Mouse (Mus musculus) embryonic facial prominence, embryonic 15.5 days (tissue): ENCODE results near the gene Glmn. TPM values are rescaled to one million over a fixed set of nuclear protein-coding genes. Genes with fewer than 3 reads are reported as not detected.

Experiments used
- ATAC-seq: fragments of 200-750 bp; cut with Nextera tagmentation; 2 replicates; pipeline ENCODE4 v1.8.0; 2017; ENCODE audit warnings: low read depth, moderate TSS enrichment; ENCODE audit not compliant: insufficient number of reproducible peaks, low FRiP score, low TSS enrichment
- H3K27ac ChIP-seq: fragments of 300-500 bp; sonication (generic); replicated peaks from 2 replicates; pipeline ENCODE4 v1.5.1; 2015; ENCODE audit warnings: mild to moderate bottlenecking, inconsistent platforms
- H3K27me3 ChIP-seq: fragments of 300-500 bp; sonication (generic); 2 replicates; pipeline ENCODE4 v1.6.1; 2015; ENCODE audit warnings: inconsistent platforms
- H3K36me3 ChIP-seq: fragments of 300-500 bp; sonication (generic); 2 replicates; pipeline ENCODE4 v1.6.1; 2015; ENCODE audit warnings: mild to moderate bottlenecking, inconsistent platforms
- H3K4me1 ChIP-seq: fragments of 300-500 bp; sonication (generic); 2 replicates; pipeline ENCODE4 v1.6.1; 2015; ENCODE audit warnings: inconsistent platforms
- H3K4me2 ChIP-seq: fragments of 300-500 bp; sonication (generic); replicated peaks from 2 replicates; pipeline ENCODE4 v1.6.1; 2015; ENCODE audit warnings: mild to moderate bottlenecking, inconsistent platforms
- H3K4me3 ChIP-seq: fragments of 300-500 bp; sonication (generic); replicated peaks from 2 replicates; pipeline ENCODE4 v1.5.1; 2015; ENCODE audit warnings: mild to moderate bottlenecking, inconsistent platforms
- H3K9ac ChIP-seq: fragments of 300-500 bp; sonication (generic); 2 replicates; pipeline ENCODE4 v1.6.1; 2015; ENCODE audit warnings: inconsistent platforms
- H3K9me3 ChIP-seq: fragments of 300-500 bp; sonication (generic); replicated peaks from 2 replicates; pipeline ENCODE4 v1.6.1; 2016; ENCODE audit warnings: inconsistent platforms
- WGBS: fragments of 180-500 bp; shearing (Covaris S2); methylation state at CpG from one replicate; pipeline ENCODE4 v1.1.7; 2015; 5-methylcytosine and 5-hydroxymethylcytosine counted together
- polyA plus RNA-seq: library from polyadenylated mRNA; unstranded; fragments of >200 nt; fragmentation: Nextera tagmentation; extraction: Ambion mirVana; gene quantifications from 2 replicates; pipeline ENCODE4 v1.2.1, GENCODE M21; 2015

The Glmn gene
- polyA plus RNA-seq, 1 experiment from 2014 or later = 27.2 TPM

- Histone ChIP-seq H3K4me2 (no peak overlapping the region), H3K9ac (no peak overlapping the region), H3K27me3 (no peaks in the 10 kb centered on the region), H3K4me1 (no peaks in the 10 kb centered on the region), H3K27ac (no peak overlapping the region), H3K4me3 (no peak overlapping the region), H3K36me3 (no peaks in the 10 kb centered on the region), H3K9me3 (no peaks in the 10 kb centered on the region)
- no peak for ATAC-seq
- 95% methylated on average over 1 of the region's 1 CpGs for WGBS
These were observed 81.6 kb downstream of the Glmn start for GRCm38 (mm10) chr5:107516087-107516486.

- WGBS = 93% methylated on average over 3 of the region's 3 CpGs
- Histone ChIP-seq H3K4me1 (no peaks in the 10 kb centered on the region), H3K27ac (no peak overlapping the region), H3K4me2 (no peak overlapping the region), H3K27me3 (no peaks in the 10 kb centered on the region), H3K36me3 (no peaks in the 10 kb centered on the region), H3K9ac (no peak overlapping the region), H3K4me3 (no peak overlapping the region), H3K9me3 (no peaks in the 10 kb centered on the region)
- no peak for ATAC-seq
These were observed 82.2 kb downstream of the Glmn start for GRCm38 (mm10) chr5:107515453-107515852.

- WGBS = 39% methylated on average over 7 of the region's 7 CpGs
- no peaks in the 10 kb centered on the region for H3K27me3 ChIP-seq
- H3K4me3 ChIP-seq = no peak overlapping the region
- H3K4me1 ChIP-seq = no peaks in the 10 kb centered on the region
- H3K9me3 ChIP-seq = no peaks in the 10 kb centered on the region
- no peak overlapping the region for H3K27ac ChIP-seq
- no peak; the same call in 1 of the 2 replicates for ATAC-seq
- H3K36me3 ChIP-seq = no peaks in the 10 kb centered on the region
- no peak overlapping the region for H3K9ac ChIP-seq
- no peak overlapping the region for H3K4me2 ChIP-seq
These were observed 84.1 kb downstream of the Glmn start for GRCm38 (mm10) chr5:107513583-107513982.

- WGBS = 58% methylated on average over 2 of the region's 2 CpGs
- H3K9me3 ChIP-seq = no peaks in the 10 kb centered on the region
- ATAC-seq = no peak
- no peak overlapping the region for H3K27ac ChIP-seq
- H3K4me3 ChIP-seq = no peak overlapping the region
- 0 out of 2 replicates have a peak, but pooled peaks cover 7% of the 10 kb centered on the region for H3K36me3 ChIP-seq
- no peaks in the 10 kb centered on the region for H3K27me3 ChIP-seq
- no peaks in the 10 kb centered on the region for H3K4me1 ChIP-seq
- no peak overlapping the region for H3K4me2 ChIP-seq
- H3K9ac ChIP-seq = no peak overlapping the region
These were observed 86.4 kb downstream of the Glmn start for GRCm38 (mm10) chr5:107511326-107511725.

GRCm38 (mm10) chr5:107510503-107510902, 87.2 kb downstream of the Glmn start:
- H3K4me1 ChIP-seq = no peaks in the 10 kb centered on the region
- ATAC-seq = no peak
- H3K4me3 ChIP-seq = no peak overlapping the region
- H3K27me3 ChIP-seq = no peaks in the 10 kb centered on the region
- H3K9me3 ChIP-seq = no peaks in the 10 kb centered on the region
- H3K9ac ChIP-seq = no peak overlapping the region
- no peak overlapping the region for H3K4me2 ChIP-seq
- H3K36me3 ChIP-seq = 0 out of 2 replicates have a peak, but pooled peaks cover 7% of the 10 kb centered on the region
- H3K27ac ChIP-seq = no peak overlapping the region
- WGBS = 84% methylated on average over 10 of the region's 10 CpGs

- no peak for ATAC-seq
- Histone ChIP-seq H3K36me3 (0 out of 2 replicates have a peak, but pooled peaks cover 7% of the 10 kb centered on the region), H3K4me2 (no peak within 1 kb of the TSS), H3K9me3 (no peaks in the 10 kb centered on the region), H3K4me3 (no peak within 1 kb of the TSS), H3K4me1 (no peaks in the 10 kb centered on the region), H3K27me3 (no peaks in the 10 kb centered on the region), H3K27ac (no peak within 1 kb of the TSS), H3K9ac (no peak within 1 kb of the TSS)
- 76% methylated on average over 4 of the region's 4 CpGs for whole genome bisulfite sequencing
These were observed 90.4 kb downstream of the Glmn start, which contains the start of gene Gm42669 for GRCm38 (mm10) chr5:107507321-107507720. Gene Gm42669 (plus strand): TSS chr5:107507621.

GRCm38 (mm10) chr5:107500741-107501140, 96.9 kb downstream of the Glmn start:
- no peak overlapping the region for H3K9ac ChIP-seq
- no peak overlapping the region for H3K27ac ChIP-seq
- H3K4me2 ChIP-seq = no peak overlapping the region
- no peaks in the 10 kb centered on the region for H3K27me3 ChIP-seq
- 84% methylated on average over 1 of the region's 1 CpGs for WGBS
- H3K4me3 ChIP-seq = no peak overlapping the region
- no peaks in the 10 kb centered on the region for H3K4me1 ChIP-seq
- no peaks in the 10 kb centered on the region for H3K36me3 ChIP-seq
- ATAC-seq = no peak
- H3K9me3 ChIP-seq = no peaks in the 10 kb centered on the region

GRCm38 (mm10) chr5:107499891-107500535, 97.7 kb downstream of the Glmn start:
- H3K36me3 ChIP-seq = no peaks in the 10 kb centered on the region
- H3K4me3 ChIP-seq = no peak overlapping the region
- no peaks in the 10 kb centered on the region for H3K4me1 ChIP-seq
- H3K27me3 ChIP-seq = no peaks in the 10 kb centered on the region
- no peak overlapping the region for H3K27ac ChIP-seq
- no peak for ATAC-seq
- no peak overlapping the region for H3K9ac ChIP-seq
- WGBS = 85% methylated on average over 5 of the region's 5 CpGs
- H3K4me2 ChIP-seq = no peak overlapping the region
- H3K9me3 ChIP-seq = no peaks in the 10 kb centered on the region

Other genes starting within 250 kb of the Glmn start
- 3.0 and 3.7 TPM in 2 replicates for gene Ephx4, start 195.2 kb downstream of the Glmn start, polyA plus RNA-seq
- 0.05 TPM in 1 of 2 replicates, not detected in the other for gene Lpcat2b, start 166.3 kb downstream of the Glmn start, polyA plus RNA-seq
- 4.9 and 7.6 TPM in 2 replicates for gene Btbd8, start 159.9 kb downstream of the Glmn start, polyA plus RNA-seq
- 0.49 and 0.50 TPM in 2 replicates for gene Gm42669, start 90.3 kb downstream of the Glmn start, polyA plus RNA-seq
- gene 1700028K03Rik, start 63.2 kb downstream of the Glmn start, polyA plus RNA-seq = 0.05 and 0.12 TPM in 2 replicates
- gene Rpap2, start 515 bp downstream of the Glmn start, polyA plus RNA-seq = 16.1 and 17.0 TPM in 2 replicates
- gene Gfi1, start 128.1 kb upstream of the Glmn start, polyA plus RNA-seq = 1.1 and 1.3 TPM in 2 replicates
- 0.21 and 0.38 TPM in 2 replicates for gene Ube2d2b, start 232.2 kb upstream of the Glmn start, polyA plus RNA-seq